Mouse (Mus musculus): ENCODE data around the gene Arhgef10l. TPM values are rescaled to one million over a fixed set of nuclear protein-coding genes. Genes with fewer than 3 reads are reported as not detected.

Gene Arhgef10l
- polyA plus RNA-seq, 1 experiment from 2014 or later: 13.4 TPM

DNA sequence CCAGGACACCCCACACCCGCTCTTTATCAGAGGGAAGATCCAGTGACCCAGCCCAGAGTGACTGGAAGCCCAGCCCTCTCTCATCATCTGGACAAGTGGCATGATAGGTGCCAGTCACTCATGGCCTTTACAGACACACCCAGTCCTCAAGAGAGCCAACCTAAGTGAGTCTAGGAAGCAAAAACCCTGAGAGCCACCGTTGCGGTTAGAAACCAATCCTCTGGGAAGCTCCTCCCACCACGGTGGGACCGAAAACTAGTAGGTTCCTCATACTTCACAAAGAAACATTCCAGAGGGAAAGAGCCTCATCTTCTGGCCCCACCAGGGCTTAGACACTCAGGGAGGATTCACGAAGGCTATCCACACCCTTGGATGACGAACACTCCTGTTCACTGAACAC is 50.0 kb downstream of the Arhgef10l start:
- Histone ChIP-seq H3K9me3 (ENCODE audit: control insufficient read depth, low read length) (no peaks in the 10 kb centered on the region), H3K36me3 (ENCODE audit: control insufficient read depth, insufficient read depth, low read length) (no peaks in the 10 kb centered on the region; the same call in 1 of the 2 replicates), H3K27ac (replicated peaks; ENCODE audit: low read depth, low read length) (no peak overlapping the region), H3K4me3 (ENCODE audit: low read depth, low read length) (no peak overlapping the region), H3K9ac (ENCODE audit: low read depth, low read length) (no peak overlapping the region), H3K4me1 (ENCODE audit: control insufficient read depth, insufficient read depth, low read length) (peaks cover 15% of the 10 kb centered on the region), H3K4me2 (ENCODE audit: low read depth, low read length) (no peak overlapping the region), H3K27me3 (replicated peaks; ENCODE audit: control insufficient read depth, insufficient read depth, low read length) (no peaks in the 10 kb centered on the region)
- ATAC-seq (ENCODE audit: low read depth) (no peak), DNase-seq (ENCODE audit: low spot score) (no peak)
- WGBS: 82% methylated on average over 7 of the region's 7 CpGs

DNA sequence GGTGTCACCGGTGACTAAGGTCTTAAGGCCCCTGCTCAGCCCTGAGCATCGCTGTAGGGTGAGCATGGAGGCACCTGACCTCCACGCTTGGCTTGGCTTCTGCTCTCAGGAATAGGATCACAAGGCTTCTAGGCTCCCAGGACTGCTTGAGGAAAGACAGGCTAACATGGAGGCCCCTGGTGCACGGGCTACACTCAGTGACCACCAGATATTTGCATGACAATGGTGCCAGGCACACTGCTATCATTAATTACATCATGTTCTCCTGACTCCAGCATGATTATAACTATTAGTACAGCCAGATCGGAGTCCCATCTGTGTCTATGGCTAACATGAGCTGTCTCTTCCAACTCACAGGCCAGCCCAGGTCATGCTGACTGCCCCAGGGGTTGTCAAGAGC is 51.3 kb downstream of the Arhgef10l start:
- Histone ChIP-seq H3K36me3 (ENCODE audit: control insufficient read depth, insufficient read depth, low read length) (peaks cover 7% of the 10 kb centered on the region; the same call in 1 of the 2 replicates), H3K4me2 (ENCODE audit: low read depth, low read length) (no peak overlapping the region), H3K27me3 (replicated peaks; ENCODE audit: control insufficient read depth, insufficient read depth, low read length) (no peaks in the 10 kb centered on the region), H3K4me3 (ENCODE audit: low read depth, low read length) (no peak overlapping the region), H3K4me1 (ENCODE audit: control insufficient read depth, insufficient read depth, low read length) (peaks cover 23% of the 10 kb centered on the region), H3K9ac (ENCODE audit: low read depth, low read length) (no peak overlapping the region), H3K9me3 (ENCODE audit: control insufficient read depth, low read length) (no peaks in the 10 kb centered on the region), H3K27ac (replicated peaks; ENCODE audit: low read depth, low read length) (no peak overlapping the region)
- ATAC-seq (ENCODE audit: low read depth): no peak
- no peak for DNase-seq (ENCODE audit: low spot score)
- WGBS: 87% methylated on average over 5 of the region's 5 CpGs

DNA sequence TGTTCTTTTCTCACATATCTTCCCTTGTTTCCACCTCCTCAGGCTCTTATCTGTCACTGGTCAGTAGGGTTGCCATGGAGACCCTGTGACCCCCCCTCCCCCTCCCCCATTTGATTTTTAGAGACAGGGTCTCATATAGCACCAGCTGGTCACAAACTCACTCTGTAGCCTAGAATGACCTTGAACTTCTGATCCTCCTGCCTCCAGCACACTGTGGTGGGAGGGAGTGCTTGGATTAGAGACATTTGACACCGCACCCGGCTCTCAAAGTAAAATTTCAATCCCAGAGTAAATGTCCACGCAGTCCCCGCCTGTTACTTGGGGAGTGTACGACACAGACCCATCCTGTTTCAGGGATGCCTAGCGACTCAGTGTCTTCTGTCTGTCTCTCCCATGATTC is 51.7 kb downstream of the Arhgef10l start:
- DNase-seq (ENCODE audit: low spot score): no peak
- H3K9ac ChIP-seq (ENCODE audit: low read depth, low read length): no peak overlapping the region
- no peaks in the 10 kb centered on the region for H3K27me3 ChIP-seq (replicated peaks; ENCODE audit: control insufficient read depth, insufficient read depth, low read length)
- WGBS: 76% methylated on average over 6 of the region's 6 CpGs
- H3K9me3 ChIP-seq (ENCODE audit: control insufficient read depth, low read length): no peaks in the 10 kb centered on the region
- no peak overlapping the region for H3K4me2 ChIP-seq (ENCODE audit: low read depth, low read length)
- no peak overlapping the region for H3K4me3 ChIP-seq (ENCODE audit: low read depth, low read length)
- H3K4me1 ChIP-seq (ENCODE audit: control insufficient read depth, insufficient read depth, low read length): peaks cover 23% of the 10 kb centered on the region
- H3K27ac ChIP-seq (replicated peaks; ENCODE audit: low read depth, low read length): no peak overlapping the region
- H3K36me3 ChIP-seq (ENCODE audit: control insufficient read depth, insufficient read depth, low read length): peaks cover 10% of the 10 kb centered on the region; the same call in 1 of the 2 replicates
- no peak for ATAC-seq (ENCODE audit: low read depth)

DNA sequence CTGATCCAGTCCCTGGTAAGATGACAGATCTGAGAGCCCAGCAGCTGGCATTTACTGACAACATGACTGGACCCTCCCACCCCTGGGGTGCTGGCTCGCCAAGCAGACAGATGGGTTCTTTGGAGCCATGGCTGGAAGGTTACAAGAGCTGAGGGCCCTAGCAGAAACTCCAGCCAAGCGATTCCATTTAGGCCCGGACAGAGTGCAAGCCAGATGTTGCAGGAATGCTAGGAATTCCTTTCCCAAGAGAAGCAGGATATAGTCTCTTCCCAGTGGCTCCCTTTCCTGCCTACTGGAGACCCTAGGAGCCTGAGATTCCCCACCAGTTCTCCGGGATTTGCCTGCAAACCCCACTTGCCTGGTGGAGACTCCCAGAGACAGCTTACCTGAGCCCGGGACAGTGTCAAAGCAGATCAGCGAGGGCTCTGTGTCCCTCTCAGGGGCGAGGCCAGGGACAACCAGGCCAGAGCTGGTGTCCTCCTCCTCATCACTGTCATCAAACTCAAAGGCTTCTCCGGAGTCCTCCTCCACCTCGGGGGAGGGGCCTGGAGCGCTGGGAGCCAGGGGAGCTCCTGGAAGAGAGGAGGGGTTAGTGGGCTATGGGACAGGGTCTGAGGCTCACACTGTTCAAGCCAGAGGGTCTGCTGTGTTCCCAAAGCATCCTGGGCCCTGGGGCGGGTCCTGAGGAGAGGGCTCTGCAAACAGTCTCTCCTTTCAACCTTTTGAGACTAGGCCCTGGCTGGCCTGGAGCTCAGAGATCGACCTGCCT is 54.8 kb downstream of the Arhgef10l start:
- peak; percentile 67 for DNase-seq (ENCODE audit: low spot score)
- WGBS: 13% methylated on average over 12 of the region's 12 CpGs
- peak; percentile 33; the same call in 1 of the 2 replicates for ATAC-seq (ENCODE audit: low read depth)
- H3K36me3 ChIP-seq (ENCODE audit: control insufficient read depth, insufficient read depth, low read length): peaks cover 10% of the 10 kb centered on the region; the same call in 1 of the 2 replicates
- peaks cover 20% of the 10 kb centered on the region for H3K4me1 ChIP-seq (ENCODE audit: control insufficient read depth, insufficient read depth, low read length)
- peak overlapping the region; percentile 65 for H3K27ac ChIP-seq (replicated peaks; ENCODE audit: low read depth, low read length)
- no peaks in the 10 kb centered on the region for H3K9me3 ChIP-seq (ENCODE audit: control insufficient read depth, low read length)
- no peak overlapping the region for H3K4me3 ChIP-seq (ENCODE audit: low read depth, low read length)
- H3K4me2 ChIP-seq (ENCODE audit: low read depth, low read length): 0 out of 2 replicates have a peak overlapping the region, but pooled peaks have one; percentile 19
- H3K9ac ChIP-seq (ENCODE audit: low read depth, low read length): 0 out of 2 replicates have a peak overlapping the region, but pooled peaks have one; percentile 37
- no peaks in the 10 kb centered on the region for H3K27me3 ChIP-seq (replicated peaks; ENCODE audit: control insufficient read depth, insufficient read depth, low read length)

DNA sequence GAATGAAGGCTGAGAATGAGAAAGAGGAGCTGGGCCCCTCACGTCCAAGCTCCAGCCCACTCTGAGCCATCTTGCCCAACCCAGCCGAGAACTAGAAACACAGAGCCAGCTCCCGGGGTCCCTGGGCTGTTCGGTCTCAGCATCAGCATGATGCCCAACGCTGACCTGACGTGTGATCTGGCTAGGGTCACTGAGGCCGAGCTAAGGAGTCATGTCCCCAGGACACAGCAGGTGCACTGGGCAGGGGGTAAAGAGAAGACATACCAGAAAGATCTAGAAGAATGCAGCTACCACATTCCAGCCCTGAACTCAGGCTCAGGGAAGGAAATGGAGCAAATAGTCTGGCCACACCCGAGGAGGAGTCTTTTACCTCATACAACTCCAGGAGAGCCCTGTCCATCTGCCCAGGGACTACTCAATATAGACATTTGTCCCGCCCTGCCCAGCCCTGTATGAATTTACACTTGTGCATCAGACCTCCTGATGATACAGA is 57.5 kb downstream of the Arhgef10l start:
- H3K36me3 ChIP-seq (ENCODE audit: control insufficient read depth, insufficient read depth, low read length): 0 out of 2 replicates have a peak, but pooled peaks cover 10% of the 10 kb centered on the region
- ATAC-seq (ENCODE audit: low read depth): no peak
- H3K4me3 ChIP-seq (ENCODE audit: low read depth, low read length): no peak overlapping the region
- no peaks in the 10 kb centered on the region for H3K27me3 ChIP-seq (replicated peaks; ENCODE audit: control insufficient read depth, insufficient read depth, low read length)
- H3K4me2 ChIP-seq (ENCODE audit: low read depth, low read length): no peak overlapping the region
- no peaks in the 10 kb centered on the region for H3K9me3 ChIP-seq (ENCODE audit: control insufficient read depth, low read length)
- H3K4me1 ChIP-seq (ENCODE audit: control insufficient read depth, insufficient read depth, low read length): peaks cover 24% of the 10 kb centered on the region
- WGBS: 78% methylated on average over 9 of the region's 9 CpGs
- no peak overlapping the region for H3K27ac ChIP-seq (replicated peaks; ENCODE audit: low read depth, low read length)
- H3K9ac ChIP-seq (ENCODE audit: low read depth, low read length): no peak overlapping the region
- no peak for DNase-seq (ENCODE audit: low spot score)

DNA sequence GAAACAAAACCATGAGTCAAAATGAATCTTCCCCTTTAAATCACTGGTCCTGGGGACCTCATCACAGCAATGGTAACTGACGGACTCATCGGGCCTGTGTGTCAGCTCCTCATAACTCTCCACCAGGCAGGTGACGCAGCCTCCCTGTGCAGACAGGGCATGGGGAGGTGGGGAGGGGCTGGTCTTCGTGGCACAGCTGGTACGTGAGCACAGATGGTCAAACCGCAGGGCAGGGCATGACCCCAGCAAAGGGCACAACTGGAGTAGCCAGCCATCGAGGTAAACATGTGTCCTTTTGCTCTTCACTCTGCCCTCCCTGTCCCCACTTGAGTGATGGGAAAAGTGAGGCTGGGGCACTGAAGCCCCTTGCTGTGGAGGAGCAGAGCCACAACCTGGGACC is 59.0 kb downstream of the Arhgef10l start:
- no peak for DNase-seq (ENCODE audit: low spot score)
- Histone ChIP-seq H3K9me3 (ENCODE audit: control insufficient read depth, low read length) (no peaks in the 10 kb centered on the region), H3K4me2 (ENCODE audit: low read depth, low read length) (no peak overlapping the region), H3K27ac (replicated peaks; ENCODE audit: low read depth, low read length) (no peak overlapping the region), H3K36me3 (ENCODE audit: control insufficient read depth, insufficient read depth, low read length) (0 out of 2 replicates have a peak, but pooled peaks cover 10% of the 10 kb centered on the region), H3K27me3 (replicated peaks; ENCODE audit: control insufficient read depth, insufficient read depth, low read length) (no peaks in the 10 kb centered on the region), H3K4me1 (ENCODE audit: control insufficient read depth, insufficient read depth, low read length) (peaks cover 21% of the 10 kb centered on the region), H3K9ac (ENCODE audit: low read depth, low read length) (no peak overlapping the region), H3K4me3 (ENCODE audit: low read depth, low read length) (no peak overlapping the region)
- 79% methylated on average over 7 of the region's 7 CpGs for WGBS
- no peak for ATAC-seq (ENCODE audit: low read depth)

DNA sequence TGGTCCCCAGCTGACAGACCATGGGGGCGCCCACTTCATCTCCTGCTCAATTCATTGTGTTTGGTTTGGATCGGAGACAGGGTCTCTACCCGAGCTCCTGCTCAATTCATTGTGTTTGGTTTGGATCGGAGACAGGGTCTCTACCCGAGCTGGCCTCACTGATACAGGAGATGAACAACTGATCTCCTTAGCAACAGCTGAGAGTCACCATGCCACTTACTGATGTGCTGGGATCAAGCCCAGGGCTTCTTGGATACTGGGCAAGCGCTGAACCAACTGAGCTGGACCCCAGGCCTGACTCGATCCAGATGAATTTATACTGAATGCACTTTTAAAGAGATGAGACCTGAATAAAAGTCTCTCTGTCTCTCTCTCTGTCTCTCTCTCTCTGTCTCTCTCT is 59.6 kb downstream of the Arhgef10l start:
- Histone ChIP-seq H3K27ac (replicated peaks; ENCODE audit: low read depth, low read length) (no peak overlapping the region), H3K27me3 (replicated peaks; ENCODE audit: control insufficient read depth, insufficient read depth, low read length) (no peaks in the 10 kb centered on the region), H3K4me2 (ENCODE audit: low read depth, low read length) (no peak overlapping the region), H3K4me3 (ENCODE audit: low read depth, low read length) (no peak overlapping the region), H3K9ac (ENCODE audit: low read depth, low read length) (no peak overlapping the region), H3K36me3 (ENCODE audit: control insufficient read depth, insufficient read depth, low read length) (0 out of 2 replicates have a peak, but pooled peaks cover 10% of the 10 kb centered on the region), H3K4me1 (ENCODE audit: control insufficient read depth, insufficient read depth, low read length) (peaks cover 16% of the 10 kb centered on the region), H3K9me3 (ENCODE audit: control insufficient read depth, low read length) (no peaks in the 10 kb centered on the region)
- no peak for ATAC-seq (ENCODE audit: low read depth)
- DNase-seq (ENCODE audit: low spot score): no peak
- 77% methylated on average over 7 of the region's 7 CpGs for WGBS

DNA sequence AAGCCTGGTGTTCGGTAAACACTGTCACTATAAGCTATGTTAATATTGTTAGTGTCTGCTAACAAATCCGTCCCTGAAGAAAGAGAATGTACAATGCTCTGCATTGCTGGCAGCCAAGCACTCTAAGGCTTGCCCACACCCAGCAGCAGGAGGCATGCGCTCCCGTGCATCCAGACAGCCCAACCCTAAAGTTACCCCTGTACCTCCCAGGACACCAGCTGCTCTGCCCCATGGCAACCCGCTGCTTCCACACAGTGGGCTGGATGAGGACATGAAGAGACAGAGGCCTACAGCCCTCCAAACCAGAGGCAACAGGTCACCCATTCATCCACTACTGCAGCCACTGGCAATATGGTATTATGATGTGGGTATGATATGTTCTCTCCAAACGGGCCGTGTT is 60.0 kb downstream of the Arhgef10l start:
- no peak overlapping the region for H3K27ac ChIP-seq (replicated peaks; ENCODE audit: low read depth, low read length)
- DNase-seq (ENCODE audit: low spot score) (no peak), ATAC-seq (ENCODE audit: low read depth) (no peak)
- no peak overlapping the region for H3K4me3 ChIP-seq (ENCODE audit: low read depth, low read length)
- 72% methylated on average over 7 of the region's 7 CpGs for WGBS
- no peaks in the 10 kb centered on the region for H3K27me3 ChIP-seq (replicated peaks; ENCODE audit: control insufficient read depth, insufficient read depth, low read length)
- no peak overlapping the region for H3K9ac ChIP-seq (ENCODE audit: low read depth, low read length)
- 0 out of 2 replicates have a peak, but pooled peaks cover 10% of the 10 kb centered on the region for H3K36me3 ChIP-seq (ENCODE audit: control insufficient read depth, insufficient read depth, low read length)
- peaks cover 12% of the 10 kb centered on the region for H3K4me1 ChIP-seq (ENCODE audit: control insufficient read depth, insufficient read depth, low read length)
- H3K9me3 ChIP-seq (ENCODE audit: control insufficient read depth, low read length): no peaks in the 10 kb centered on the region
- no peak overlapping the region for H3K4me2 ChIP-seq (ENCODE audit: low read depth, low read length)
